Mouse (Mus musculus) limb, embryonic 12.5 days (tissue): Measurements from ENCODE around the gene Sorbs1. TPM values are rescaled to one million over a fixed set of nuclear protein-coding genes. Genes with fewer than 3 reads are reported as not detected.

Experiments
- ATAC-seq: fragments of 200-750 bp; cut with Nextera tagmentation; 2 replicates; pipeline ENCODE4 v1.8.0; 2017; ENCODE audit warnings: low read depth, moderate TSS enrichment; ENCODE audit not compliant: insufficient number of reproducible peaks, insufficient read depth, low FRiP score, low TSS enrichment
- H3K27ac ChIP-seq: fragments of 300-500 bp; sonication (generic); 2 replicates; pipeline ENCODE4 v1.5.1; 2016; ENCODE audit warnings: mild to moderate bottlenecking, moderate library complexity
- H3K27me3 ChIP-seq: fragments of 300-500 bp; sonication (generic); 2 replicates; pipeline ENCODE4 v1.6.1; 2016; ENCODE audit warnings: mild to moderate bottlenecking, moderate library complexity
- H3K36me3 ChIP-seq: fragments of 300-500 bp; sonication (generic); 2 replicates; pipeline ENCODE4 v1.6.1; 2016; ENCODE audit warnings: mild to moderate bottlenecking, moderate library complexity
- H3K4me1 ChIP-seq: fragments of 300-500 bp; sonication (generic); replicated peaks from 2 replicates; pipeline ENCODE4 v1.6.1; 2016
- H3K4me2 ChIP-seq: fragments of 300-500 bp; sonication (generic); 2 replicates; pipeline ENCODE4 v1.6.1; 2016; ENCODE audit warnings: mild to moderate bottlenecking, moderate library complexity
- H3K4me3 ChIP-seq: fragments of 300-500 bp; sonication (generic); replicated peaks from 2 replicates; pipeline ENCODE4 v1.5.1; 2016; ENCODE audit warnings: mild to moderate bottlenecking
- H3K9ac ChIP-seq: fragments of 300-500 bp; sonication (generic); replicated peaks from 2 replicates; pipeline ENCODE4 v1.6.1; 2016; ENCODE audit warnings: mild to moderate bottlenecking, moderate library complexity
- H3K9me3 ChIP-seq: fragments of 300-500 bp; sonication (generic); 2 replicates; pipeline ENCODE4 v1.6.1; 2016; ENCODE audit warnings: mild to moderate bottlenecking, moderate library complexity
- WGBS: fragments of 180-500 bp; shearing (Covaris S2); methylation state at CpG from one replicate; pipeline ENCODE4 v1.1.7; 2016; 5-methylcytosine and 5-hydroxymethylcytosine counted together
- polyA plus RNA-seq: library from polyadenylated mRNA; unstranded; fragments of >200 nt; fragmentation: Nextera tagmentation; extraction: Ambion mirVana; gene quantifications from 2 replicates; pipeline ENCODE4 v1.2.1, GENCODE M21; 2016

Sorbs1 gene
- polyA plus RNA-seq, 1 experiment from 2014 or later, result 37.3 TPM

GRCm38 (mm10) chr19:40278372-40279023, 235.1 kb downstream of the Sorbs1 start:
- Histone ChIP-seq H3K9me3 (0 out of 2 replicates have a peak, but pooled peaks cover 3% of the 10 kb centered on the region), H3K36me3 (no peaks in the 10 kb centered on the region), H3K4me2 (no peak overlapping the region), H3K4me3 (no peak overlapping the region), H3K27ac (no peak overlapping the region), H3K9ac (no peak overlapping the region), H3K4me1 (no peaks in the 10 kb centered on the region), H3K27me3 (no peaks in the 10 kb centered on the region)
- no peak for ATAC-seq
- WGBS, result 77% methylated on average over 8 of the region's 8 CpGs

DNA sequence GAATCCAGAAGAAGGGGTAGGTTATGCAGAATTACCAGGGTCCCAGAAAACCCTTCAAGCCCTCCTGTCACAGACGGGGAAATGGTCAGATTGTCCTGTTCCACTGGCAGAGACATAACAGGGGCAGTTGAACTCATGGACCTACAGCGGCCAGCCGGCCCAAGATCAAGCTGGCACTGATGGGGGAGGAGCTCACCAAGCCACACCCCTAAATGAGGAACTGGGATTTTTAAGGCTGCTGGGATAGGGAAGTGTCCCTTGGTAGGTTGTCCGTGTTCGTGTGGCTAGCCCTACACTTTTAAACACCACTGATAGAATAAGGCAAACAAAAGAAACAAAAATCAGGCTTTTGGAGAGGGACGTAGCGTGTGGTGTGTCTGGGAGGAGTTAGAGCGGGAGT, 236.1 kb downstream of the Sorbs1 start:
- 90% methylated on average over 8 of the region's 8 CpGs for WGBS
- no peak for ATAC-seq
- H3K27ac ChIP-seq, result no peak overlapping the region

DNA sequence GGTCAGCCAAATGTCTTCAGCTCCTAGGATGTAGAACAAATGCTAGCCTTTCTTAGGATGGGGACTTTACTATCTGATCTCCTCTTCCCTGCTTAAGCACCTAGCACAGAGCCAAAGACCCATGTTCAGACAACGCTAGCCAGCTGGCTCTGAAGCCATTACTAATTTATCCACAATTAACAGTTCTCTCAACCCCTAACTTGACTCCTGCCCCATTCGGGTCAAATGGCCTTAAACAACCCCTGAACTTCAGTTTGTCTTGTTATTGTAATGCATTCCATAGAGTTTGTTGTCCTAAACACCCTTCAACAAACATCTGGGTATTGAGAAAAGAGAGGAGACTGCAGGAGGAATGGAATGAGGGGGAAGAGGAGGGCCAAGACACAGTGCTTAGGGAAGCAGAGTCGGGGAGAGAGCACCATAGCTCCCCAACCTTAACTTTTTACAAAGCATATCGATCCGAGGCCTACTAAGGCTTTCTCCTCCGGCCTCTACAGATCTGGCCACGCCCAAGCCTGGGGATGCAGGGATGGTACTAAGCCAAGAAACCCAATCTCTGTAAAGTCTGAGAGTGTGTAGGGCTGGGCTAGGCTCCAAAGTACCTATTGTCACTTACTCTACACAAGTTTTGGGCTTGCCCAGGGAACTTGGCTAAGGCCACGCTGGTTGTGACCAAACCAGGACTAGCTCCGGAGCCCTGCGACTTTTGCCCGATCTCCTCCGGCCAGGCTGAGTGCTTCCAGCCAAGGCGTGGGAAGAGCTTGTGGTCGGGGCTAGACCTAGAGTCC, 238.0 kb downstream of the Sorbs1 start:
- Histone ChIP-seq H3K4me3 (no peak overlapping the region), H3K36me3 (no peaks in the 10 kb centered on the region), H3K9ac (no peak overlapping the region), H3K4me1 (no peaks in the 10 kb centered on the region; the same call in 1 of the 2 replicates), H3K4me2 (no peak overlapping the region), H3K27me3 (peaks cover 27% of the 10 kb centered on the region), H3K9me3 (no peaks in the 10 kb centered on the region), H3K27ac (no peak overlapping the region)
- no peak for ATAC-seq
- 87% methylated on average over 14 of the region's 14 CpGs for WGBS

More for the DNA sequence above, 236.1 kb downstream of the Sorbs1 start:
- Histone ChIP-seq H3K36me3 (no peaks in the 10 kb centered on the region), H3K27me3 (peaks cover 8% of the 10 kb centered on the region), H3K4me2 (no peak overlapping the region), H3K9me3 (0 out of 2 replicates have a peak, but pooled peaks cover 3% of the 10 kb centered on the region), H3K4me3 (no peak overlapping the region), H3K9ac (no peak overlapping the region), H3K4me1 (no peaks in the 10 kb centered on the region)

DNA sequence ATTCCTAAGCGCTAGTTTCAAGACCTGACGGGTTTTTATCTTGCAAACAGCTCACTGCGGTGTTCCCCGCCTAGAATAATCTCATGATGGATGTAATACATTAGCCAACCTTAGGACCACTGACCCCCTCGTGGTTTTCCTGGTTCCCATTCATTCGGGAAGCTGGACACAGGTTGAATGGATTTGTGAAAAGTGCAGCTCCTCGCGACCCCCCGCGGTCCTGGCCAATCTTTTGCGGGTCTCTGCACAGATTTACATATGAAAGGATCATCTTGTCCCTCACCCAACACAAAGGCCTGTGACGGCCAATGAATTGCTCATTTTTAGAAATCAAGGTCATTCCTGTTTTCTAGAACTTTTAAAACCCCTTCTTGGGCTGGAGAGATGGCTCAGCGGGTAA, 240.9 kb downstream of the Sorbs1 start:
- Histone ChIP-seq H3K9ac (no peak overlapping the region), H3K27me3 (peaks cover 47% of the 10 kb centered on the region), H3K4me3 (no peak overlapping the region), H3K9me3 (no peaks in the 10 kb centered on the region), H3K4me1 (no peaks in the 10 kb centered on the region; the same call in 1 of the 2 replicates), H3K4me2 (no peak overlapping the region), H3K27ac (no peak overlapping the region), H3K36me3 (no peaks in the 10 kb centered on the region)
- 43% methylated on average over 13 of the region's 13 CpGs for WGBS
- no peak for ATAC-seq

- no peaks in the 10 kb centered on the region; the same call in 1 of the 2 replicates for H3K4me1 ChIP-seq
- H3K4me2 ChIP-seq, result peak within 1 kb of the TSS; percentile 95
- no peak within 1 kb of the TSS for H3K27ac ChIP-seq
- under 1% methylated on average over 54 of the region's 54 CpGs for WGBS
- peaks cover 47% of the 10 kb centered on the region for H3K27me3 ChIP-seq
- H3K9me3 ChIP-seq, result no peaks in the 10 kb centered on the region
- no peaks in the 10 kb centered on the region for H3K36me3 ChIP-seq
- H3K9ac ChIP-seq, result peak within 1 kb of the TSS; percentile 66
- ATAC-seq, result peak; percentile 82
- H3K4me3 ChIP-seq, result peak within 1 kb of the TSS; percentile 59
Observed at GRCm38 (mm10) chr19:40271308-40271892, 242.2 kb downstream of the Sorbs1 start, which contains the start of gene Pdlim1. Gene Pdlim1, minus strand, starts transcription at chr19:40271842.

GRCm38 (mm10) chr19:40270351-40271307, 242.9 kb downstream of the Sorbs1 start:
- Histone ChIP-seq H3K4me3 (peak overlapping the region; percentile 59), H3K9me3 (no peaks in the 10 kb centered on the region), H3K36me3 (no peaks in the 10 kb centered on the region), H3K4me2 (peak overlapping the region; percentile 95), H3K27me3 (peaks cover 47% of the 10 kb centered on the region), H3K27ac (no peak overlapping the region), H3K9ac (peak overlapping the region; percentile 66), H3K4me1 (no peaks in the 10 kb centered on the region; the same call in 1 of the 2 replicates)
- ATAC-seq, result peak; percentile 16; the same call in 1 of the 2 replicates
- 7% methylated on average over 63 of the region's 63 CpGs for WGBS

- 79% methylated on average over 5 of the region's 5 CpGs for WGBS
- Histone ChIP-seq H3K9me3 (no peaks in the 10 kb centered on the region), H3K4me3 (no peak overlapping the region), H3K4me1 (no peaks in the 10 kb centered on the region; the same call in 1 of the 2 replicates), H3K9ac (no peak overlapping the region), H3K36me3 (no peaks in the 10 kb centered on the region), H3K4me2 (peak overlapping the region; percentile 6; the same call in 1 of the 2 replicates), H3K27me3 (peaks cover 47% of the 10 kb centered on the region), H3K27ac (no peak overlapping the region)
- ATAC-seq, result no peak
Observed at GRCm38 (mm10) chr19:40269526-40269925, 244.1 kb downstream of the Sorbs1 start.

GRCm38 (mm10) chr19:40268493-40268892, 245.1 kb downstream of the Sorbs1 start:
- Histone ChIP-seq H3K4me3 (no peak overlapping the region), H3K4me1 (no peaks in the 10 kb centered on the region; the same call in 1 of the 2 replicates), H3K27ac (no peak overlapping the region), H3K36me3 (no peaks in the 10 kb centered on the region), H3K4me2 (no peak overlapping the region), H3K9me3 (no peaks in the 10 kb centered on the region), H3K27me3 (peaks cover 47% of the 10 kb centered on the region), H3K9ac (no peak overlapping the region)
- WGBS, result 74% methylated on average over 3 of the region's 3 CpGs
- no peak for ATAC-seq

GRCm38 (mm10) chr19:40267380-40267779, 246.2 kb downstream of the Sorbs1 start:
- WGBS, result 79% methylated on average over 1 of the region's 1 CpGs
- Histone ChIP-seq H3K9ac (no peak overlapping the region), H3K4me1 (no peaks in the 10 kb centered on the region; the same call in 1 of the 2 replicates), H3K4me2 (no peak overlapping the region), H3K9me3 (no peaks in the 10 kb centered on the region), H3K27me3 (peaks cover 37% of the 10 kb centered on the region), H3K36me3 (no peaks in the 10 kb centered on the region), H3K27ac (no peak overlapping the region), H3K4me3 (no peak overlapping the region)
- no peak for ATAC-seq

DNA sequence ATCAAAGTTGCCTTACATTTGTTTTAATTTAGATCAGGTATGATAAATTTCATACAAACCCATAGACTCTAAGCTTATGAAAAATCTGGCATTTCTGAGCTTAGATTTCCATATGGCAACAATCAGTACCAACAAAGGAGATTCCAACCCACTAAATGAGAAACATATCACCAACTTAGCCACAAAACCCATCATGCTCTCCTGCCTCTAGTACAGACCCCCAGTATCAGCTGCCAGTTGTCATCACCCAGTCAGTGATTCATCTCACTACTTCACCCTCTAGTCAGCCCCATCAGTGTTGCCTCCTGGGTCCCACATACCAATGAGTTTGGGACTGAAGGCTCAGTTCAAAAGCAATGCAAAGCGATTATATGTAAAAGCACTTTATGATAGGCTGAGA, 254.1 kb downstream of the Sorbs1 start:
- Histone ChIP-seq H3K4me2 (no peak overlapping the region), H3K4me3 (no peak overlapping the region), H3K4me1 (no peaks in the 10 kb centered on the region), H3K36me3 (no peaks in the 10 kb centered on the region), H3K9ac (no peak overlapping the region), H3K27me3 (no peaks in the 10 kb centered on the region), H3K27ac (no peak overlapping the region), H3K9me3 (no peaks in the 10 kb centered on the region)
- no peak for ATAC-seq
- WGBS, result 77% methylated on average over 1 of the region's 1 CpGs
